Mouse (Mus musculus) forebrain, embryonic 11.5 days (tissue): ENCODE data around the gene Drd5. TPM values are rescaled to one million over a fixed set of nuclear protein-coding genes. Genes with fewer than 3 reads are reported as not detected.

Source experiments
- ATAC-seq: fragments of 200-750 bp; cut with Nextera tagmentation; replicated peaks from 2 replicates; pipeline ENCODE4 v1.8.0; 2017; ENCODE audit warnings: moderate TSS enrichment; ENCODE audit not compliant: low FRiP score
- DNase-seq: peaks from one replicate; pipeline ENCODE4 v3.0.0-alpha.2; 2017; ENCODE audit warnings: low spot score
- H3K27ac ChIP-seq: fragments of 300-500 bp; sonication (generic); 2 replicates; pipeline ENCODE4 v1.5.1; 2014; ENCODE audit warnings: low read depth, low read length
- H3K27me3 ChIP-seq: fragments of 300-500 bp; sonication (generic); 2 replicates; pipeline ENCODE4 v1.6.1; 2014; ENCODE audit warnings: mild to moderate bottlenecking, low read length, mixed read lengths; ENCODE audit not compliant: control insufficient read depth, insufficient read depth
- H3K36me3 ChIP-seq: fragments of 300-500 bp; sonication (generic); 2 replicates; pipeline ENCODE4 v1.6.1; 2014; ENCODE audit warnings: mild to moderate bottlenecking, low read length, moderate library complexity, mixed read lengths; ENCODE audit not compliant: control insufficient read depth, insufficient read depth
- H3K4me1 ChIP-seq: fragments of 300-500 bp; sonication (generic); replicated peaks from 2 replicates; pipeline ENCODE4 v1.6.1; 2014; ENCODE audit warnings: low read length, mixed read lengths; ENCODE audit not compliant: control insufficient read depth, insufficient read depth
- H3K4me2 ChIP-seq: fragments of 300-500 bp; sonication (generic); 2 replicates; pipeline ENCODE4 v1.6.1; 2014; ENCODE audit warnings: low read depth, mild to moderate bottlenecking, low read length, moderate library complexity, mixed read lengths; ENCODE audit not compliant: severe bottlenecking
- H3K4me3 ChIP-seq: fragments of 300-500 bp; sonication (generic); 2 replicates; pipeline ENCODE4 v1.5.1; 2014; ENCODE audit warnings: low read depth, low read length
- H3K9ac ChIP-seq: fragments of 300-500 bp; sonication (generic); 2 replicates; pipeline ENCODE4 v1.6.1; 2014; ENCODE audit warnings: low read length
- H3K9me3 ChIP-seq: fragments of 300-500 bp; sonication (generic); 2 replicates; pipeline ENCODE4 v1.6.1; 2016; ENCODE audit warnings: low read length, mixed read lengths; ENCODE audit not compliant: control insufficient read depth
- WGBS: fragments of 180-500 bp; shearing (Covaris S2); extraction: QIAGEN DNeasy Blood & Tissue Kit; methylation state at CpG from one replicate; pipeline ENCODE4 v1.1.7; 2014; 5-methylcytosine and 5-hydroxymethylcytosine counted together
- polyA plus RNA-seq: library from polyadenylated mRNA; unstranded; fragments of >200 nt; fragmentation: Nextera tagmentation; extraction: Ambion mirVana; gene quantifications from 2 replicates; pipeline ENCODE4 v1.2.1, GENCODE M21; 2014

Drd5 gene
- polyA plus RNA-seq, 1 experiment from 2014 or later: not detected

DNA sequence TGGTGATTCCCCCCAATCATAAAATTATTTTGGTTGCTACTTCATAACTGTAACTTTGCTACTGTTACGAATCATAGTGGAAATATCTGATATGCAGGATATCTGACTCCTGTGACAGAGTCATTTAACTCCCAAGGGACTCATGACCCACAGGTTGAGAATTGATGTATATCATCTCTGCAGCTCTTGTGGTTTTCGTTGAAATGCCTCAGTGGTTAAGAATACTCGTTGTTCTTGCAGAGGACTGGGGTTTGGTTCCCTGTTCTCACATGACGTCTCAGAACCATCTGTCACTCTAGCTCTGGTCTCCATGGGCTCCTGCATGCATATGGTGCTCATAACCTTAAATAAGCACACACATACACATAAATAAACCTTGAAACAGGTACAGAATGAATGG is 14.2 kb downstream of the Drd5 start:
- no peak overlapping the region for H3K9ac ChIP-seq

DNA sequence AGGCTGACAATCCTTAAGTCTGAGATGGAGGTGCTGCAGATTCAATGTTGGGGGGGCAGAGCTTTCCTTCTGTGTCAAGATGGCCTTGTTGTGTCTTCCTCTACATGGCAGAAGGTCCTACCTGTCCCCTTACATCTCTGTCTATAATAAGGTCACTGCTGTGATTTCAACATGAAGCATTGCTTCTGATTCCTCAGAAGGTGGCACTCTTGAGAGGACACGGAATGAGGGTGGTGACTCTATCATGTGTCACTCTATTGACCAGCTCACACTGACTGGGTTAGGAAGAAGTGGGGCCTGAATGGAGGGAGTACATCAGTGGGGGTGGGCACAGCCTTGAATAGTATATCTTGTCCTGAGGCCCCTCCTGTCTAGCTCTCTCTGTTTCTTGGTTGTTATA is 15.4 kb downstream of the Drd5 start:
- Histone ChIP-seq H3K27me3 (no peaks in the 10 kb centered on the region), H3K4me1 (no peaks in the 10 kb centered on the region), H3K36me3 (no peaks in the 10 kb centered on the region), H3K9ac (no peak overlapping the region), H3K27ac (no peak overlapping the region), H3K4me2 (no peak overlapping the region), H3K4me3 (no peak overlapping the region), H3K9me3 (no peaks in the 10 kb centered on the region)
- ATAC-seq: no peak
- no peak for DNase-seq
- 38% methylated on average over 1 of the region's 1 CpGs for WGBS

More for the DNA sequence above, 14.2 kb downstream of the Drd5 start:
- WGBS: 82% methylated on average over 4 of the region's 4 CpGs
- Histone ChIP-seq H3K4me2 (no peak overlapping the region), H3K9me3 (no peaks in the 10 kb centered on the region), H3K4me1 (no peaks in the 10 kb centered on the region), H3K36me3 (no peaks in the 10 kb centered on the region), H3K27me3 (no peaks in the 10 kb centered on the region), H3K4me3 (no peak overlapping the region), H3K27ac (no peak overlapping the region)
- no peak for DNase-seq
- no peak for ATAC-seq

DNA sequence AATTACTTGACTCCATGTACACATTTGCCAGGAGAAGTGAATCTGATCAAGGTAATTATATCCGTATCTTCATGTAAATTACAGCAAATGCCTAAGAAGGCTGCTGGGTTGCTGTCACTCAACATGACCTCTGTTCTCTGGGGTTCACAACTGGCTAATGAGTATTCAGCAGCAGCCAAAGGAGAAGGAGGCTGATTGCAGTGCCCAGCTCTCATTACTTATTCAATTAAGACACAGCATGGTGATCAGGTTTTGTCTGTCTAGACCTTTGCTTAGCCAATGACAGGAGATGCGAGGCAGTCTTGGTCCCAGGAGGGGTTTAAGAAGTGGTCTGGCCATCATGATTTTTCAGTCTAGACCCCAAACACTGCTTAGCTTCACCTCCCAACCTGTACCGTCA is 23.9 kb downstream of the Drd5 start:
- H3K4me2 ChIP-seq: no peak overlapping the region
- ATAC-seq: no peak

DNA sequence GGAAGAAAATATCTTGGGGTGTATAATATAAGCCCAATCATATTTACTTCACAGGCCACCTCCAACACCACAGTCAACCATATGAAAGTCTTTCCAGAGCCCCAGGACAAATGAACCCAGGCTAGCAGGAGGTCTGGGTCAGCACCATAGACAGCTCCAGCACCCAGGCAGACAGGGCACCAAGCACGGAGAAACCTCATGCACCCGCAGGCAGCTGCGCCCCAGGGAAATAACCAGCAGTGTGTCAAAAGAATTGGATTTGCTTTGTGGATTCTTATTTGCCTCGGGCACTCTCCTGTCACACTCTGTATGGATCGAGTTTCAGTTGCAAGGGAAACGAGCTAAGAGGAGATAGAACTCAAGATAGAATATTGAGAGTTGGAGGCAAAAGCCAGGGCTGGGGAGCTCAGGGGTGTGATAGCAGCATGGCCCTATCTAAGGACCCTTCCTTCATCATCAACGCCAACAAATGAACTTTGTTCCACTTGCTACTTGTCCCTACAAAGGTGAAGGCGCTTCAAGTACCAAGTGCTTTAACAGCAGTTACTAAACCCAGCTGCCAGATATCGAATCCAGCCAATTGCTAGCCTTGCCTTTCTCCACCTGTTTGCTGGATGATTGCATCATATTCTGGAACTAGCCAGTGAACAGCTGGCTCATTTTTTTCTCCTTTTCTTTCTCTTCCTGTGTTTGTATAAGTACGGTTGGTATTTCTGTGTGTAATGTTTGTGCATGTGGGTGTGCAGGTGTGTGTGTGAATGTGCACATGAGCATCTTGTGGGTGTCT is 27.7 kb downstream of the Drd5 start:
- peaks cover 6% of the 10 kb centered on the region; the same call in 1 of the 2 replicates for H3K4me1 ChIP-seq
- H3K9ac ChIP-seq: no peak overlapping the region
- H3K27ac ChIP-seq: no peak overlapping the region
- no peaks in the 10 kb centered on the region for H3K36me3 ChIP-seq
- H3K4me2 ChIP-seq: no peak overlapping the region
- ATAC-seq: no peak
- H3K9me3 ChIP-seq: no peaks in the 10 kb centered on the region
- H3K4me3 ChIP-seq: no peak overlapping the region
- WGBS: 40% methylated on average over 10 of the region's 10 CpGs
- peak; percentile 10 for DNase-seq
- H3K27me3 ChIP-seq: no peaks in the 10 kb centered on the region

More for the DNA sequence above, 23.9 kb downstream of the Drd5 start:
- H3K9me3 ChIP-seq: no peaks in the 10 kb centered on the region
- 50% methylated on average over 3 of the region's 3 CpGs for WGBS
- H3K36me3 ChIP-seq: no peaks in the 10 kb centered on the region
- no peaks in the 10 kb centered on the region for H3K4me1 ChIP-seq
- no peaks in the 10 kb centered on the region for H3K27me3 ChIP-seq
- no peak overlapping the region for H3K9ac ChIP-seq
- DNase-seq: no peak
- no peak overlapping the region for H3K27ac ChIP-seq
- H3K4me3 ChIP-seq: no peak overlapping the region

DNA sequence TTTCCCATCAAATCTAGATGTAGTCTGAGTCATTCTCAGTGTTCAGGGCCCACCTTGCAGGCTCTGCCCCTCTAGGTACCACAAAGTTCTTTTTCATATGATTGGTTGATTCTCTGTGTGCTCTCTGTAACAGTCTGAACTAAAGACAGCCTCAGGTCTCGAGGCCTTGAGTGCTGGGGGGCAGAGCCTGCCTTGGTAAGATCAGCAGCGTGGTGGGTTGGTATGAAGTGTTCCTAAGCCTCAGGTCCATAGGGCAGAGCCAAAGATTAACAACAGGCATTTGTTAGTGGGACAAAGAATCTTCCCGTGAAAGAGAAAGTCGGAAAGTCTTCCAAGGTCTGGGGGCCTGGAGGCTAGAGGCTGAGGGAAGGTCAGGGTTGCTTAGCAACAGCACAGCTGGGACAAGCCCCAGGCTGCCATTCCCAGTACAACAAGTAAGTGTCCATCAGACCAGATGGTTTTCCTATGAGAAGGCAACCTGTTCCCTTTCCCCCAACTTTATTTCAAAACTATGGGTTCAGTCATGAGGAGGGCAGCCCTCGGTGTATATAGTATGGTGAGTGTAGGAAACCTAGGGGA is 31.3 kb downstream of the Drd5 start:
- H3K27ac ChIP-seq: no peak overlapping the region

DNA sequence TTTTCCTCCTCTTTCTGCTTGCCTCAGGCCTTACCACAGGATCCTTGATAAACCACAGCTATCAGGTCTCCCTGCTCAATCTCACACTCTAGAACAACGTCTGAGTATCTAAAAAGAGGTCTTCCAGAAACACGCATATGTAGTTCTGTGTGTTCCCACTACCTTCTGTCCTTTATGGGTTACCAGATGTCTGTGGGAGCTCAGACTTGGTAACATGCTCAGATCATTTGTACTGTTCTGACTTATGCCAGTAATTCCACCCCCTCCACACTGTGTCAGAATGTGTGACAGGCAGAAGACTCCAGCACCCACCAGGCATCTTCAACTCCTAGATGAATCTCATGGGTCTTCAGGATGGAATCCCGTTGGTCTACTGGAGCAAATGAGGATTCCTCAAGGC is 37.8 kb downstream of the Drd5 start:
- Histone ChIP-seq H3K27ac (no peak overlapping the region), H3K27me3 (no peaks in the 10 kb centered on the region), H3K4me1 (no peaks in the 10 kb centered on the region), H3K4me2 (no peak overlapping the region), H3K9ac (no peak overlapping the region), H3K9me3 (no peaks in the 10 kb centered on the region), H3K4me3 (no peak overlapping the region), H3K36me3 (no peaks in the 10 kb centered on the region)
- 88% methylated on average over 3 of the region's 3 CpGs for WGBS
- no peak for ATAC-seq
- DNase-seq: no peak

More for the DNA sequence above, 31.3 kb downstream of the Drd5 start:
- no peaks in the 10 kb centered on the region for H3K36me3 ChIP-seq
- H3K4me2 ChIP-seq: no peak overlapping the region
- no peak overlapping the region for H3K9ac ChIP-seq
- H3K4me3 ChIP-seq: no peak overlapping the region
- H3K27me3 ChIP-seq: no peaks in the 10 kb centered on the region
- no peaks in the 10 kb centered on the region for H3K9me3 ChIP-seq
- no peak; the same call in 1 of the 2 replicates for ATAC-seq
- peaks cover 6% of the 10 kb centered on the region; the same call in 1 of the 2 replicates for H3K4me1 ChIP-seq
- WGBS: 18% methylated on average over 5 of the region's 5 CpGs
- no peak for DNase-seq

DNA sequence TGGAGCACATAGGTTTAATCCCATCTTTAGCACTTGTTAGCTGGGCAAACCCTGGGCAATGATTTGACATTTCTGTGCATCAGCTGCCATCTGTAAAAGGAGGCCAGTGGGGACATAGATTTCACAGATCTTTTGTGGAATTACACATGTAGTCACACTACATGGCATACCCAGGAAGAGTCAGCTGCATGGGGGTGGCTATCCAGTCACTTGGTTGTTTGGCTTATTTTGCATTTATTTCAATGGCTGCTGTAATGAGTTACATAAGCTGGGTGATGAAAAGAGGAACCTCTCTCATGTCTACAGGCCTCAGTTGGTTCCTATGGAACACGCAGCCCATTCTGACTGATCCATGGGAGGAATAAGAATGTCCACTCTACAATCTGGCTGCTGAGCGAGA is 40.5 kb downstream of the Drd5 start:
- H3K4me3 ChIP-seq: no peak overlapping the region
- DNase-seq (no peak), ATAC-seq (no peak)
- no peak overlapping the region for H3K9ac ChIP-seq
- no peaks in the 10 kb centered on the region for H3K36me3 ChIP-seq
- H3K9me3 ChIP-seq: no peaks in the 10 kb centered on the region
- 81% methylated on average over 2 of the region's 2 CpGs for WGBS
- no peak overlapping the region for H3K27ac ChIP-seq
- no peaks in the 10 kb centered on the region for H3K27me3 ChIP-seq
- H3K4me1 ChIP-seq: no peaks in the 10 kb centered on the region
- H3K4me2 ChIP-seq: no peak overlapping the region

DNA sequence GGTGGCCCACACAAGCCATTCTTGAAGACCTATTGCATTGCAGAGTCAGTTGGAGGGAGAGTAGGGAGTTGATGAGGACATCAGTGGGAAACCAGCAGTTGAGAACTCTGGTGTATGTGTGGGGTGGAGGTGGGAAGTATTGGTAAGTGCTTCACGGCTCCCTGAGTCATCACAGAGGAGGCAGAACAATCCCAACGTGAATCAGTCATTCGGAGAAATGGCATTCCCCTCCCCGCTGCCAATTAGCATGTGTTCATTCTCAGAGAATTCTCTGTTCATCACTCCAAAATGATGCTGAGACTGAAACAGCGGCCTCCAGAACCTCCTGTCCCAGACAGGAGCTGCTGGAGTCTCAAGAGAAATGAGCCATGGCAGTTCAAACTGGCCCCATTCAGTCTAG is 45.2 kb downstream of the Drd5 start:
- Histone ChIP-seq H3K9me3 (no peaks in the 10 kb centered on the region), H3K27ac (no peak overlapping the region), H3K36me3 (no peaks in the 10 kb centered on the region), H3K27me3 (no peaks in the 10 kb centered on the region), H3K4me3 (no peak overlapping the region), H3K4me2 (no peak overlapping the region), H3K9ac (no peak overlapping the region), H3K4me1 (peaks cover 9% of the 10 kb centered on the region)
- WGBS: 80% methylated on average over 5 of the region's 5 CpGs
- DNase-seq: no peak
- no peak for ATAC-seq

DNA sequence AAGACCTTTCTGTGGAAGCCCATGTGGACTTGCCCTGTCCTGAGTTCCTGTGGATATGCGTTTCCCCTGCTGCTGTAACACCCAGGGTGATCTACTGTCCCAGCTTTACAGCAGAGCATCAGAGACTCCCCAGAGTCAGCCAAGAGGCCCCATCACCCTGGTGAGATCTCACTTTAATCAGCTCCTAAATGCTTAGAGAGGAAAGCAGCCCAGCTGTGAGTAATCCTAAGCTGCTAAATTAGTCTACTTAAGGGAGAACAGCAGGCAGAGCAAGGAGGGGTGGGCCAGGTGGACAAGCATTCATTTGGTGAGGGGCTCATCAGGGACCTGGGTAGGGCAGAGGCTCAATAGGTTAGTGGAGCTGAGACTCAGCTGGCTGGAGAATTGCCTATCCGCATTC is 46.4 kb downstream of the Drd5 start:
- H3K4me3 ChIP-seq: no peak overlapping the region
- WGBS: 33% methylated on average over 2 of the region's 2 CpGs
- no peaks in the 10 kb centered on the region for H3K9me3 ChIP-seq
- ATAC-seq (no peak), DNase-seq (no peak)
- H3K9ac ChIP-seq: no peak overlapping the region
- H3K27ac ChIP-seq: no peak overlapping the region
- H3K36me3 ChIP-seq: no peaks in the 10 kb centered on the region
- H3K4me2 ChIP-seq: no peak overlapping the region
- H3K4me1 ChIP-seq: peaks cover 9% of the 10 kb centered on the region
- no peaks in the 10 kb centered on the region for H3K27me3 ChIP-seq
